Mouse (Mus musculus) hindbrain, postnatal 0 days (tissue): Measurements from ENCODE around the gene Fam92b. TPM values are rescaled to one million over a fixed set of nuclear protein-coding genes. Genes with fewer than 3 reads are reported as not detected.
A peak's percentile ranks its signal among the peaks of the same experiment; 100 is the strongest.

Source experiments
- ATAC-seq: fragments of 200-750 bp; cut with Nextera tagmentation; 2 replicates; pipeline ENCODE4 v1.8.0; 2017; ENCODE audit warnings: mild to moderate bottlenecking, moderate TSS enrichment, moderate library complexity
- DNase-seq: peaks from one replicate; pipeline ENCODE4 v3.0.0-alpha.2; 2015; ENCODE audit warnings: low spot score
- H3K27ac ChIP-seq: fragments of 300-500 bp; sonication (generic); 2 replicates; pipeline ENCODE4 v1.5.1; 2014; ENCODE audit warnings: mild to moderate bottlenecking
- H3K27me3 ChIP-seq: fragments of 300-500 bp; sonication (generic); 2 replicates; pipeline ENCODE4 v1.6.1; 2014; ENCODE audit warnings: low read length, mixed read lengths; ENCODE audit not compliant: insufficient read depth
- H3K36me3 ChIP-seq: fragments of 300-500 bp; sonication (generic); 2 replicates; pipeline ENCODE4 v1.6.1; 2014; ENCODE audit warnings: low read length, mixed read lengths; ENCODE audit not compliant: insufficient read depth
- H3K4me1 ChIP-seq: fragments of 300-500 bp; sonication (generic); 2 replicates; pipeline ENCODE4 v1.6.1; 2014; ENCODE audit warnings: antibody characterized with exemption, low read length, mixed read lengths; ENCODE audit not compliant: insufficient read depth
- H3K4me2 ChIP-seq: fragments of 300-500 bp; sonication (generic); 2 replicates; pipeline ENCODE4 v1.6.1; 2014; ENCODE audit warnings: low read depth, mild to moderate bottlenecking, low read length, moderate library complexity, mixed read lengths
- H3K4me3 ChIP-seq: fragments of 300-500 bp; sonication (generic); 2 replicates; pipeline ENCODE4 v1.5.1; 2014; ENCODE audit warnings: low read length
- H3K9ac ChIP-seq: fragments of 300-500 bp; sonication (generic); replicated peaks from 2 replicates; pipeline ENCODE4 v1.6.1; 2014; ENCODE audit warnings: mild to moderate bottlenecking, low read length, moderate library complexity, mixed read lengths
- H3K9me3 ChIP-seq: fragments of 300-500 bp; sonication (generic); 2 replicates; pipeline ENCODE4 v1.6.1; 2016; ENCODE audit warnings: low read length, mixed read lengths
- CTCF ChIP-seq: IDR thresholded peaks from 2 replicates; pipeline ENCODE4 v1.5.1; 2016; ENCODE audit warnings: antibody characterized with exemption, control low read depth, low read depth
- WGBS: fragments of 180-500 bp; shearing (Covaris S2); extraction: QIAGEN DNeasy Blood & Tissue Kit; methylation state at CpG from one replicate; pipeline ENCODE4 v1.1.7; 2014; 5-methylcytosine and 5-hydroxymethylcytosine counted together
- polyA plus RNA-seq: library from polyadenylated mRNA; unstranded; fragments of >200 nt; fragmentation: Nextera tagmentation; extraction: Ambion mirVana; gene quantifications from 2 replicates; pipeline ENCODE4 v1.2.1, GENCODE M21; 2015
- total RNA-seq: library from RNA; depleted of rRNA; stranded (reverse); fragments of >200 nt; gene quantifications from 2 replicates; pipeline ENCODE4 v1.2.3, GENCODE M21; 2014

Fam92b gene
- total and polyA plus RNA-seq, 2 experiments from 2014 or later: 1.2 to 2.0 TPM

DNA sequence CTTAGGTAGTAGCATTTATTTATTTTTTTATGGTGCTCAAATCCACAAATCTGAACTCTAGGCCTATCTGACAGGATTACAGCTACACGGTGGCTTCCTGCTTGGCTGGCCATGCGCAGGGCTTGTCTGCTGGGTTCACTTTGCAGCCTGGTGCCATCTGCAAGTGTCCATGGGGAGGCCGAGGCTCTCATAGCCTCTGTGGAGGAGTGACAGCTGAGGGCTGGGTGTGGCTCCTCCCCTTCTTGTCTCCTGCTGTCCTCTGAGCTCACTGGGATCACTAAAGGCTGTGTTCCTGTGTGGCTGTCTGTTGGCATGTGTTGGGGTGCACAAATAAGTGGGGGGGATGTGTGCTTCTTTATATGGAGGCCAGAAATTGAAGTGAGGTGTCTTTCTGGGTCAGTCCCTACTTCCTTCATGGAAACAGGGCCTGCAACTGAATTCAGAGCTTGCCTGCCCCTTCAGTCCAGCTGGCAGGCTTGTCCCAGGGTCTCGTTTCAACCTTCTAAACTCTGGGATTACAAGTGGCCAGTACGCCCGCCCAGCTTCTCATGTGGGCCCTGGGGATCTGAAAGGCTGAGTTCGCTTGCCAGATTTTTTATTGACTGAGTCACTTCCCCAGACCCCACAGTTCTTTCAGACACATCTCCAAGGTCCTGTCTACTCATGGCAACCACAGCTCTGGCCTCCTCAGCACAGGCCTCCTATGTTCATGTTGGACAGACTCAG lies 38.3 kb upstream of the Fam92b start:
- WGBS: 39% methylated on average over 7 of the region's 7 CpGs
- Histone ChIP-seq H3K9me3 (no peaks in the 10 kb centered on the region), H3K27me3 (no peaks in the 10 kb centered on the region), H3K4me3 (no peak overlapping the region), H3K36me3 (no peaks in the 10 kb centered on the region), H3K27ac (peak overlapping the region; percentile 54; the same call in 1 of the 2 replicates), H3K4me1 (peaks cover 12% of the 10 kb centered on the region), H3K4me2 (no peak overlapping the region), H3K9ac (no peak overlapping the region)
- DNase-seq (peak; percentile 58), ATAC-seq (peak; percentile 34)
- no peak for TF ChIP-seq CTCF

DNA sequence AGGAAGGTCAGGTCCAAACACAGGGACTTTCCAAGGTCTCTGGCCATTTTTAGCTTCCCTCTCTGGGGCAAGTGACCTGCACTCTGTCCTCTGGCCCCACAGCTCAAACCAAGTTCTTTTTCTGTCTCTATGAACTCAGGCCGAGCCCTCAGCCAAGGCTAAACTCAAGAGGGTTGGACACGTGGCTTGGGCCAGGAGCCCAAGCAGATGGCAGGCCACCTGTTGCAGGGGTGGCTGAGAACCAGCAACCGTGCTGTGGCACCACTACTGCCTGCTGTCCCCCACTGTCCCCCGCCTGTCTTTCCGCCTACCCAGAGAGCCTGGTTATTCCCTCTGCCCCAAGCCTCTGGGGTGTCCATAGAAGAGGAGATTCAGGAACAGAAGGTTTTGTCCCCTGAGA lies 36.7 kb upstream of the Fam92b start:
- no peak overlapping the region for H3K9ac ChIP-seq
- no peaks in the 10 kb centered on the region for H3K9me3 ChIP-seq
- DNase-seq: peak; percentile 81
- no peaks in the 10 kb centered on the region for H3K27me3 ChIP-seq
- WGBS: 55% methylated on average over 5 of the region's 5 CpGs
- no peak overlapping the region for H3K4me2 ChIP-seq
- peak; percentile 10; the same call in 1 of the 2 replicates for ATAC-seq
- TF ChIP-seq CTCF: no peak
- no peak overlapping the region for H3K27ac ChIP-seq
- peaks cover 12% of the 10 kb centered on the region for H3K4me1 ChIP-seq
- H3K36me3 ChIP-seq: no peaks in the 10 kb centered on the region
- H3K4me3 ChIP-seq: no peak overlapping the region

DNA sequence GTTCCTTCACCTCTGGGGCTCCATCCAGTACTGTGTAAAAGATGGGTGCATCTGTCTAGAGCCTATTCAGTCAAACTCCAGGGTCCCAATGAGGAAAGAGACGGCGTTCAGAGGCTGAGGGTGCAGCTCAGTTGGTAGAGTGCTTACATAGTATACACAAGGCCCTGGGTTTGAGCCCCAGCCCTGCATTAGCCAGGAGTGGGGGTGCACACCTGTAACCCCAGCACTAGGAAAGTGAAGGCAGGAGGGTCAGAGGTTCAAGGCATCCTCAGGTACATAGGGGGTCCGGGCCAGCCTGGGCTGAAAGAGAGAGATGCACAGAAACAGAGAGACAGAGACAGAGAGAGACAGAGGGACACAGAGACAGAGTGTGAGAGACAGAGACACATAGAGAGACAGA lies 36.0 kb upstream of the Fam92b start:
- WGBS: 94% methylated on average over 3 of the region's 3 CpGs
- no peak overlapping the region for H3K4me3 ChIP-seq

DNA sequence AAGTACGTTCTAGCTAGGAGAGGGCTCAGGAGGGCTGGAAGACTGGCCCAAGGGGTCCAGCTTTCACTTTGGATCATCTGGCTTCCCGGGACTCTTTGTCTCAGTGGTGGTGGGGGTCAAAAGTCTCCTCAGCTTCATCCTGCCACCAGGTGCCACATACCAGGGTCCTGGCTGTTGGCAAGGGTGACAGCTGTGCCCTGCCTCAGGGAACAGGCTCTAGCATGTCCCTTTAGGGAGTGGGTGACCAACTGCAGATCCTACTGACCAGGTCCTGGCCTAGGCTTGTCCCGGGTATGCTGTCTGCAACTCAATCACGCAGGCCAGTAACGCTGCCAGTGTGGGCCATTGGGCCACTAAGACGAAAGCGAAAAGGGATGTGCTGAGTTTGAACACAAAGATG lies 35.3 kb upstream of the Fam92b start:
- DNase-seq (no peak), ATAC-seq (no peak)
- no peak overlapping the region for H3K4me2 ChIP-seq
- H3K4me1 ChIP-seq: peaks cover 12% of the 10 kb centered on the region
- no peak for TF ChIP-seq CTCF
- H3K9ac ChIP-seq: no peak overlapping the region
- H3K9me3 ChIP-seq: no peaks in the 10 kb centered on the region
- H3K36me3 ChIP-seq: no peaks in the 10 kb centered on the region
- WGBS: 86% methylated on average over 7 of the region's 7 CpGs
- H3K4me3 ChIP-seq: no peak overlapping the region
- no peaks in the 10 kb centered on the region for H3K27me3 ChIP-seq
- no peak overlapping the region for H3K27ac ChIP-seq

More for the DNA sequence above, 36.0 kb upstream of the Fam92b start:
- Histone ChIP-seq H3K4me1 (peaks cover 12% of the 10 kb centered on the region), H3K9ac (no peak overlapping the region), H3K27me3 (no peaks in the 10 kb centered on the region), H3K36me3 (no peaks in the 10 kb centered on the region), H3K27ac (no peak overlapping the region), H3K4me2 (no peak overlapping the region), H3K9me3 (no peaks in the 10 kb centered on the region)
- ATAC-seq (no peak), DNase-seq (no peak)
- no peak for TF ChIP-seq CTCF

DNA sequence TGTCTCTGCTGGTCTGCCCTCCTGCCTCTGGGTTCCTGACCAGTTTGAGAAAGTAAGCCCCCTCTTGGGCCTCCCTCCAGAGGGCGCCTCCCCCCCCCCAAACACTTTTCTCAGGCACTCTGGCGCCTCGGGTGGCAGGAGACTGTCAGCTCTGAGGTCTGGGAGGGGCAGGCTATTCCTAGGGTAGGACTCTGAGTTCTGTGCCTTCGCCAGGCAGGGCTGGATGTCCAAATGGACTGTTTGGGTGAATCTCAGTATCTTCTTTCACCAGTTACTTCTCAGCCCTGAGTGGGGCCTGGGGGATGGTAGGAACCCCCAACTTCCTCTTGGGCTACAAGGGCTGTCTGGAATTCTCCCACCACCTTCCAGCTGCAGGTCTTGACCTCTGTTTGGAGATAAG lies 34.1 kb upstream of the Fam92b start:
- H3K36me3 ChIP-seq: no peaks in the 10 kb centered on the region
- 23% methylated on average over 4 of the region's 4 CpGs for WGBS
- peak; percentile 53 for DNase-seq

DNA sequence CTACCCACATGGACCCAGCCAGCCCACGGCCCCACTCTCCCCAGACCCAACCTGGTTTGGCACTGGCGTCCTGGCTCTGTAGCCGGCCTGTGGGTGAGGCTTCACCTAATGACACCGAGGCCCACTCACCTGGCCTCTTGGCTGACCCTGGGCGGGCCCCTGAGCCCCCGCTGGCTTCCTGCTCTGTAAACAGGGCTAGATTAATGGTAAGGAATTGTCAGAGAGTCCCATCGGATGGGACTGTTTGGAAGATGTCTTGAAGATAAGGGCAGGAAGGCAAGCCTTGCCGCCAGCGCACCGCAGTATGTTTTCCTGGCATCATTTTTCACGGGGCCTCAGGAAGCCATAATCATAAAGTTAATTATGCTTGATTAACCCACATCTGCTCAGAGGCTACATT lies 30.8 kb upstream of the Fam92b start:
- H3K27me3 ChIP-seq: no peaks in the 10 kb centered on the region
- no peaks in the 10 kb centered on the region for H3K36me3 ChIP-seq
- no peaks in the 10 kb centered on the region; the same call in 1 of the 2 replicates for H3K4me1 ChIP-seq
- ATAC-seq (no peak), DNase-seq (no peak)
- H3K9ac ChIP-seq: no peak overlapping the region
- no peak overlapping the region for H3K4me2 ChIP-seq
- no peaks in the 10 kb centered on the region for H3K9me3 ChIP-seq
- TF ChIP-seq CTCF: no peak
- no peak overlapping the region for H3K4me3 ChIP-seq
- no peak overlapping the region for H3K27ac ChIP-seq
- WGBS: 56% methylated on average over 11 of the region's 11 CpGs

More for the DNA sequence above, 34.1 kb upstream of the Fam92b start:
- Histone ChIP-seq H3K27ac (no peak overlapping the region), H3K27me3 (no peaks in the 10 kb centered on the region), H3K9me3 (no peaks in the 10 kb centered on the region), H3K9ac (no peak overlapping the region), H3K4me2 (no peak overlapping the region), H3K4me1 (peaks cover 8% of the 10 kb centered on the region), H3K4me3 (no peak overlapping the region)
- ATAC-seq: no peak
- peak; percentile 63 for TF ChIP-seq CTCF

DNA sequence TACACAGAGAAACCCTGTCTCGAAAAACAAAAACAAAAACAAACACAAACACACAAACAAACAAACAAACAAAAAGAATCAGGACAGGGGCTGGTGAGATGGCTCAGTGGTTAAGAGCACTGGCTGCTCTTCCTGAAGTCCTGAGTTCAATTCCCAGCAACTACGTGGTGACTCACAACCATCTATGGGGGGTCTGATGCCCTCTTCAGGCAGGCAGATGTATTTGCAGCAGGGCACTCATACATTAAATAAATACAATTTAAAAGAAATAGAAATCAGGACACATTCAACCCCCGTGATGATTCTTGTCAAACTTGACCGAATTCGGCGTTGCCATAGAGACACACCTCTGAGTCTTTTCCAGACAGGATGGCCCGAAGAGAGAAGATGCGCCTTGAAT lies 30.1 kb upstream of the Fam92b start:
- ATAC-seq (no peak), DNase-seq (no peak)
- H3K4me3 ChIP-seq: no peak overlapping the region
- no peaks in the 10 kb centered on the region for H3K9me3 ChIP-seq
- H3K27ac ChIP-seq: no peak overlapping the region
- H3K36me3 ChIP-seq: no peaks in the 10 kb centered on the region
- WGBS: 86% methylated on average over 8 of the region's 8 CpGs
- no peaks in the 10 kb centered on the region for H3K27me3 ChIP-seq
- H3K9ac ChIP-seq: no peak overlapping the region
- no peaks in the 10 kb centered on the region; the same call in 1 of the 2 replicates for H3K4me1 ChIP-seq
- no peak overlapping the region for H3K4me2 ChIP-seq
- TF ChIP-seq CTCF: peak; percentile 17; the same call in 1 of the 2 replicates
